Mouse (Mus musculus): ENCODE results near the gene Cox11. TPM values are rescaled to one million over a fixed set of nuclear protein-coding genes. Genes with fewer than 3 reads are reported as not detected.

Gene Cox11
- 10 to 100 TPM; 18.6 to 18.8 TPM for total RNA-seq (2021)
- long read RNA-seq, experiment 1, transcript Cox11-201 (4 exons, 1,224 nt): major isoform, 24 of 28 reads
- long read RNA-seq, experiment 1, partial matches to known transcripts: 0 of 28 reads
- long read RNA-seq, experiment 1, other reads (novel, unspliced or antisense): 4 of 28 reads
- long read RNA-seq, experiment 2, transcript Cox11-201 (4 exons, 1,224 nt): major isoform, 9 of 12 reads
- long read RNA-seq, experiment 2, partial matches to known transcripts: 0 of 12 reads
- long read RNA-seq, experiment 2, other reads (novel, unspliced or antisense): 3 of 12 reads

GRCm38 (mm10) chr11:90637440-90638311 is at the start of gene Cox11, which contains the start of gene Stxbp4:
Cox11 (plus strand) TSS chr11:90638173.
Stxbp4 (minus strand) TSS chr11:90638084.
- DNase-seq: peak; percentile 94 to 96

- no peak for DNase-seq
These were observed 47.0 kb upstream of the Cox11 start for GRCm38 (mm10) chr11:90590996-90591395.

GRCm38 (mm10) chr11:90595826-90596225 is 42.1 kb upstream of the Cox11 start:
- no peak for DNase-seq

- no peak for DNase-seq
These were observed 34.9 kb upstream of the Cox11 start for GRCm38 (mm10) chr11:90603066-90603465.

- DNase-seq: no peak
These were observed 25.9 kb upstream of the Cox11 start for GRCm38 (mm10) chr11:90612118-90612517.

GRCm38 (mm10) chr11:90614743-90615142 is 23.2 kb upstream of the Cox11 start:
- no peak for DNase-seq

- no peak for DNase-seq
These were observed 21.5 kb upstream of the Cox11 start for GRCm38 (mm10) chr11:90616431-90616830.

- no peak for DNase-seq
These were observed 15.9 kb upstream of the Cox11 start for GRCm38 (mm10) chr11:90622044-90622443.

- DNase-seq: no peak
These were observed 15.5 kb upstream of the Cox11 start for GRCm38 (mm10) chr11:90622500-90622899.

GRCm38 (mm10) chr11:90623477-90623876 is 14.5 kb upstream of the Cox11 start:
- peak; percentile 11 to 52 for DNase-seq

GRCm38 (mm10) chr11:90625174-90625573 is 12.8 kb upstream of the Cox11 start:
- DNase-seq: no peak

GRCm38 (mm10) chr11:90627751-90628150 is 10.2 kb upstream of the Cox11 start:
- no peak for DNase-seq

GRCm38 (mm10) chr11:90632480-90632879 is 5.5 kb upstream of the Cox11 start:
- no peak for DNase-seq

- no peak for DNase-seq
These were observed 3.3 kb upstream of the Cox11 start for GRCm38 (mm10) chr11:90634661-90635060.

GRCm38 (mm10) chr11:90638312-90638830 is 398 bp downstream of the Cox11 start:
- DNase-seq: peak; percentile 49 to 73

GRCm38 (mm10) chr11:90649777-90650176 is 11.8 kb downstream of the Cox11 start:
- peak; percentile 10 to 22 for DNase-seq

GRCm38 (mm10) chr11:90650231-90650885 is 12.4 kb downstream of the Cox11 start:
- no peak for DNase-seq

GRCm38 (mm10) chr11:90652603-90653002 is 14.6 kb downstream of the Cox11 start:
- DNase-seq: no peak

- no peak for DNase-seq
These were observed 19.6 kb downstream of the Cox11 start for GRCm38 (mm10) chr11:90657527-90657926.

- DNase-seq: peak; percentile 34 to 35
These were observed 22.7 kb downstream of the Cox11 start for GRCm38 (mm10) chr11:90660662-90661061.

- DNase-seq: no peak
These were observed 25.1 kb downstream of the Cox11 start for GRCm38 (mm10) chr11:90663052-90663451.

- DNase-seq: no peak
These were observed 25.8 kb downstream of the Cox11 start for GRCm38 (mm10) chr11:90663618-90664297.
